Mouse (Mus musculus) erythroblast, adult 5-6 weeks (primary cell): Measurements from ENCODE around the gene Hoxa3. TPM values are rescaled to one million over a fixed set of nuclear protein-coding genes. Genes with fewer than 3 reads are reported as not detected.

Experiments used
- ATAC-seq: replicated peaks from 2 replicates; pipeline ENCODE4 v1.8.0; 2016; ENCODE audit warnings: moderate number of reproducible peaks, mild to moderate bottlenecking, moderate TSS enrichment, inconsistent platforms; ENCODE audit not compliant: poor library complexity, low FRiP score, severe bottlenecking
- total RNA-seq, 2 experiments: library from RNA; stranded (forward) in 1 of 2; stranded (reverse) in 1 of 2; fragments of 150-400 nt in 1 of 2; fragments of 200-764, 138-1000 nt in 1 of 2; gene quantifications; 2 replicates each; pipeline versions ENCODE4 v1.2.3 to v1.2.4; 2015 to 2017; ENCODE audit warnings: low replicate concordance in 2 of 2

Gene Hoxa3
- total RNA-seq, 2 experiments from 2014 or later: not detected

DNA sequence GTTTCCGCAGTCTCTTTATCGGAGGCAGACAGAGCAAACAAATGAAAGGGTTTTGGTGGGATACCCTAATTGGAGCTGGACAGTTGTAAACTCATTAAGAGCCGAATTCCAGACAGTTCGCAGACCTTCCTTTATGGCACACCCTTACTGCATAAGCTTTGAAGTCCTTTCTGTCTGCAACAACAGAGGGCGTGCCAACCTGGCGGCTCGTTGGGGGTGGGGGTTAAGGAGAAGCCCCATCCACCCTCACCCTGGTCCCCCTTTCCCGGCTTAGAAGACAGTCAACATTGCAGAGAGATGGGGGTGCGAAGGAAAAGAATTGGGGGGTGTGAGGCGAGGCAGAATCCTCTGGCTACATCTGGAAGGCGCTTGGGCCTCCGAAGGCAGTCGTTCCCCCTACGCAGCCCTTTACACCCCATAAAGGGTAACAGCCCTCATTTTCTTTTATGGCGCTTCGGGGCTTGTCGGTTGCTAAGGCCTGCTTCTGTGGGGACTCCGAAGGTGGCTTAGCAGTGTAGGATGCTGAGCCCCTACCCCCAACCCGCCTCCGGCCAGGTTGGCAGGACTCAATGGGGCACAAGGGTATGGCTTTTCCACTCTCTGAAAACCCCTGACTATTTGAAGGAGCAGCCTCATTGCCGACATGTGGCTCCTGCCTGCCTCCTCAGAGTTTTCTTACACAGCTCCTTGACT lies 9.0 kb upstream of the Hoxa3 start:
- no peak for ATAC-seq

DNA sequence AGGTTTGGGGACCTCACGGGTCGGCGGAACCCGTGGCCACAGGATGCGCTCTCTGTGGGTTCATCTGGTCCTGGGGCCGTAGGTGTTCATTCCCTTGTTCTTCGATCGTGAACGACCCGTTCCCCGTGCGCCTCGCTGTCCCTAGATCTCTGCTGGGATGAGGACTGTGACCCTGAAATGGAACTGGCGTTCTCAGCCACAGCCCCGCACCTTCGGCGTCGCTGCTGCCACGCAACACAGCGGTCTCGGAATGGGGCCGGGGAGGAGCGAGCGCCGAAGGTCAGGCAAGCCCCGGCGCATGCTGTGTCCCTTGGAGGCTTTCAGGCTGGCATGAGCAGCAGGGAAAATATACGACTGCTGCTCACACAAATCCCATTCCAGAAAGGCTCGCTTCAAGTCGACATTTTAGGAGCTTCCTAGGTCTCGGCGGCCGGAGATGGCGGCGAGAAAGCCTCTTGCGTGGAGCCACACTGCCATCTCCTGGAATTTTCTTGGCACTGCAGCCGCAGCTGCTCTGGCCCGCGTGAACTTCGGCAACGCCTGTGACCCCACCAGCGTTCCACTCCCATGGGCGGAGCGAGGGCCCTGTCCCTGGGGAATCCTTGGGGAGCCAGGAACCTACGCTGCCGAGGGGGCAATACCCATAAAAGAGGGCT lies 8.3 kb upstream of the Hoxa3 start, which contains the start of gene Hoxa7:
Gene Hoxa7 (minus strand): TSS at position 518 of the 656 bp plus-strand sequence.
- peak; percentile 81 for ATAC-seq

DNA sequence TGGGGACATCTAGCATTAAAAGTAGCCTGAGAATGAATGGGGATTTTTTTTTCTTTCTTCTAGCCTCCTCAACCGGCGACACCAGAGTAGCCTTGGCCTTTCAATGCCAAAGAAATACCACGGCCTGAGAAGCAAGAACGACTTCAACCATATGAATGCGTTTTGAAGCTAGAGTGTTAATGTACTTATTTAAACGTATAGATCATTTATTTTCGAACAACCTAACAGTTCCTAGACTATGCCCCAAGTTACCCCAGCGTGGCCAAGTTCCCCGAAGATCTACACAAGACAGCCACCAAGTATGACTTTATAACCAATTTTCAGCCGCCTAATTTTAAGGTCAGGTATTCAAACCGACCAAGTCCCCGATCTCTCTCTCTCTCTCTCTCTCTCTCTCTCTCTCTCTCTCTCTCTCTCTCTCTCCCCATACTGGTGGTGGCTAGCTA lies 7.8 kb upstream of the Hoxa3 start:
- ATAC-seq: no peak

DNA sequence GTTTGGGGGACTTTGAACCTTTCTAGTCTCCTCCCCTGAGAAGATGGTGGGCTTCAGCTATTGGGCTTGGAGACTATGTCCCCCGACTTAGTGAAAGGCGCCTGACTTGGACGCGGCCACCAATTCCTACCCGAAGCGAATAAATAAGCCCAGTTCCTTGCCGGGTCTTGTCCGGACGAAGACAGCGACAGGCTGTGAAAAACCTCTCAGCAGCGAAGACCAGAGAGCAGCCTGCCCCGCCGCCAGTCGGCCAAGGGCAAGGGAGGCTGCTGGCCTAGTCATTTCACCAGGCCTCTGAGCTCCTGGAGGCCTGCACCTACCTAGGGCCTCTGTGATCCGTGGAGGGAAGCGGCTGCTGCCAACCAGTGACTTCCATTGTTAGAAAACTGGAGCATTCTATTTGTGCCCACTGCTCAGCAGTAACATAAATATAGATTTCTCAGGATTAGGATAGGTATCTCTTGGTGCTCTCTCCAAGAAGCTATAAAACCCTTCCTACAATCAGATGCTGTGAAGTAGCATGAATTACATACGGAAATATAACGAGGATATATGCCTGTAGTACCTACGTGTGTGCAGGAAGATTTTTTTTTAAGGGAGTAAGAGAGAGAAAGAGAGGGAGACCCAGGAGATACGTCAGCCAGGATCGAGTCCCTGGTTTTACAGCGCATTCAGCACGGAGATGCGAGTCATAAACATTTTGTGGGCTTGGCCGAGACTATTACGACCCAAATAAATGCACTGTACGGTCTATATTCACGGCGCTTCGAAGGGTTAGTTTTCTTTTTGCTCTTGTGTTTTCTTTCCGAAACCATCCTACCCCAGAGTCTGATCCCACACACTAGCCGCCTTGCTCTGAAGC lies 7.1 kb upstream of the Hoxa3 start:
- ATAC-seq: no peak

DNA sequence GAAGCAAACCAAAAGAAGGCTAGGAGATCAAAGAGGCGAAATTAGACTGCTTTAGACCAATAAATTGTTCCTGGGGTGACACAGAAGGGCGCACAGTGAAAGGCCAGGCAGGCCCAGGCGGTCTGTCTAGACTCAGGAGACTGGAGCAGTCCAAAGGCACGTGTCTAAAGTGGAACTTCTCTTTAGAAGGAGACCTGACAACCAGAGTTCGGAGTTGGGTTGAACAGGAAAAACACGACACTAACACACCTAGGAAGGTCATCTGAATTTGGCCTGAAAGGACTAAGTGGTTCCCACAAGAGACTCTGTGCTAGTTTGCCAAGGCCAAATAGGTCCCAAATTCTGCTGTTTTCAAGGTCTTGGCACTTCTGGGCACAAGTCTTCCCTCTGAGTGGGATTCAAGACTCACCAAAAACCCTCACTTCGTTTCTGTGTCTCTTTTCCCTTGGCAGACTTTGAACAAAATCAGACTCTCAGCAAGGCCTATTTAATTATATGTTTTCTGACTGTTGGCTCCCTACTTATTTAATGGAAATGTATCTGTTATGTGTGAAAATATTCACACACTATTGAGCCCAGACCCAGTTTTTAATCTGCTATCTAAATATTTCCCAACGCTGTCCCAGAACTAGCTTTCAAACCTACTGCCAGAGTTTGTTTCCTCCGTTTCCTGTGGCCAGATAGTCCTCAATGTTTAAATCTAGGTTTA lies 6.3 kb upstream of the Hoxa3 start:
- no peak for ATAC-seq

DNA sequence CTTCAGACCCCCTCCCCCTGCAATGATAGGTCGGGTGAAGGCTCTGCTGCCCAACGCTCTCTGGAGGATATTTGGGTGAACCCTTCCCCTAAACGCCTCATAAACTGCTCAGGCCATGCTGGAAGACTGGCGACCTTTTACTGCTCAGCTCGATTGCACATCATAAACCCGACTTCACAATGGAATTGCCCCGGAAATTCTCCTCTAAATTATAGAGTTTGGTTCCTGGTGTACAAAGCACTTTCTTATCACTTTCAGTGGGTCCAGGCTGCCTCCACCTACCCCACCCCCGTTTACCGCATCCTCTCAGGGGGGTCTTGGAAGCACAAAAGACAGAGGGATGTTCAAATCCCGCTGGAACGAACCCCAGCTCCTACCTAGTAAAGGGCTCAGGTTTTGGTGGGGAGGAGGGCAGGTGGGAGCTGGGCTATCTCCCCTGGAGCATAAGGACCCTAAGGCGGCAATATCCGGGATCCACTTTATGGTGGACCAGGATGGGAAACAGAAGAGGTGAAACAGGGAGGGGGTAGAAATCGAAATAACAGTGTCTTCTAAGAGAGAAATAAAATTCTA lies 5.6 kb upstream of the Hoxa3 start:
- ATAC-seq: no peak

DNA sequence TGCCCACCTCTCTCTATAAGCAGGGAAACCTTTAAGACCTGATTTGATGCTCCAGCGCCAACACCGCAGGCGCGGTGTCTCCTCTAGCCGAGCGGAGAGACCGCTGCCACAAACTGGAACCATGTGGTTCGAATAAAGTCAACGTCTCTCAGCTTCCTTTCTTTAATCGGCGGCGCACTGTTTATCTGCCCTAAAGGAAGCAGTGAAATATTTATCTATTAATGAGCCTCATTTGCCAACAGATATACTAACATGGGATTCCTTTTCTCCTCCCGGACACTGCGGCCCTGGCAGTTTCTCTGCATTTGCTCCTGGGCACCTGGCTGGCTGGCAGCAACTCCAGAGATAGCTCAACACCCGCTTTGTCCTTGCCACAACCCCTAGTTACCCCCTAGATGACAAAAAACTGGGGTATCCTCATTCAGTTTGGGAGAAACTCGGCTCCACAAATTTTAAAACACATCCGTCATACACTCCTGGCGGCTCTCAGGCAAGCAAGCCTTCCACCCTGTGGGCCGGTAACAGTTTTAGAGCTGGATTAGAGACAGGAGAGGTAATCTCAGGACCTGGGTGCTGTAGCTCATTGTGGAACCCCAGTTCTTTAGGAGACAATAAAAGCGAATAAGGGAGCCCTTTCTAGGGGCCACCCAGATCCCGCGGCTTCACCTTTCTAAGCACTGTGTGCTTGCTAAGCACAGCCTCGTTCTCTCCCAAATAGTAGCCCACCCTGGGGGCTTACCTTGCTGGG lies 4.9 kb upstream of the Hoxa3 start:
- no peak for ATAC-seq

DNA sequence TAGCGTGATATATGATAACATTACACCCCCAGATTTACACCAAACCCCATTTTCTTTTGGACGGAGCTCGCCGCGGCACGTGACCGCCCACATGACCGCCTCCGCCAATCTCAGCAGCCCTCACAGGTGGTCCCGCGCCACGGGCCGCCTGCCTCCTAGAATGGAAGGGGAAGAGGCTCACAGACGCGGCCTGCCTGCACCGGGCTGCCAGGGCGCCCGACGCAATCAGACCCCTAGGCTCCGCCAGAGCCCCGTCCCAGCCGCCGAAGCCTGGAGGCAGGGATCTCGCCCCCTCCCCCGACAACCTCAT lies 4.3 kb upstream of the Hoxa3 start:
- ATAC-seq: no peak

DNA sequence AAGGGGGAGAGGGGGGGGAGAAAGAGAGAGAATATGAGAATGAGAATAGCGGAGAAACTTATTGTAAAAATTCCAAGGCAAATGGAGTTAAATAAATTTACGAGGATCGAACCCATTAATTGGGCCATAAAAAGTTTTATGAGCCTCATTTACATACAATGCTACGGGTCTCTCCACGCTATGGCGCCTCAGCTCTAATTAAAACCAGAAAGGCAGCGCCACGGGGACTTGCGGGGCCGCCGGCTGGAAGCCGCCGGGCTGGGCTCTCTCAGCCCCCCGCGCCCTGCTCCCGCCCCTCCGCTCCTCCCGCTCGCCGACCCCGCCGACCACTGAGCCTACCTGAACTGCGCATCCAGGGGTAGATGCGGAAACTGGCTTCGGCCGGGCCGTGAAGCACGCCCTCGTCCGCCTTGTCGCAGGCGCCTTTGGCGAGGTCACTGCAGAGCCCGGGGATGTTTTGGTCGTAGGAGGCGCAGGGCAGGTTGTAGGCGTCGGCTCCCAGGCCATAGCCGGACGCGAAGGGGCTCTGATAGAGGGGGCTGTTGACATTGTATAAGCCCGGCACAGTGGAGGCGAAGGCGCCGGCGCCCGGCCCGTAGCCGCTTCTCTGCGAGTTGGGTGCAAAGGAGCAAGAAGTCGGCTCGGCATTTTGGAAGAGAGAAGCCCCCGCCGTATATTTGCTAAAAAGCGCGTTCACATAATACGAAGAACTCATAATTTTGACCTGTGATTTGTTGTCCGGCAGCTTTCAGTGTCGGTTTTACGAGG lies 3.7 kb upstream of the Hoxa3 start:
- ATAC-seq: no peak

DNA sequence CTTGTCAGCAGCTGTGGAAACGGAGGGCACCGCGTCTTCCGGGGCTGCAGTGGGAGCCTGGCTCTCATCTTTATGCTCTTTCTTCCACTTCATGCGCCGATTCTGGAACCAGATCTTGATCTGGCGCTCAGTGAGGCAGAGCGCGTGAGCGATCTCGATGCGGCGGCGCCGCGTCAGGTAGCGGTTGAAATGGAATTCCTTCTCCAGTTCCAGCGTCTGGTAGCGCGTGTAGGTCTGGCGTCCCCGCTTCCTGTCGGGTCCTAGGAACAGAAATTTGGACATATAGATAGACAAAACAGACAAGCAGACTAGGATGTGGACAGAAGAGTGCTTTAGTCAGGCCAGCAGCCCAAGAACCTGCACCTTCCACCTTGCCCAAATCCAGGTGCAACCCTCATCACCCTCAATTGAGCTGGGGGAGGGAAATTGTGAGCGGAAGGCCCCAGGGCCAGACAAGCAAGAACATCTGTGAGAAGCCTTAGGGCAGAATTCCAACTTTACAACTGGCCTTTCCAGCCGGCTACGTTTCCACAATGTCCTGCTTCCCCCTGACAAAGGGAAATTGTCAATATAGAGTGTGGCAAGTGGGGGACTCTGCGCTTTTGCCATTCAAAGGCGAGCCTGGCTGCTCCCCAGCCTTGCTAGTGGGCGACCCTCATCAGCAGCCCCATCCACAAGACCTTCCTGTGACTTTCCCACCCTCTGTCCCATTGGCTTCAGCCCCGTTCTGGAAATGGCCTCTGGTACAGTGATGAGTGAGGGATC lies 2.8 kb upstream of the Hoxa3 start:
- no peak for ATAC-seq

DNA sequence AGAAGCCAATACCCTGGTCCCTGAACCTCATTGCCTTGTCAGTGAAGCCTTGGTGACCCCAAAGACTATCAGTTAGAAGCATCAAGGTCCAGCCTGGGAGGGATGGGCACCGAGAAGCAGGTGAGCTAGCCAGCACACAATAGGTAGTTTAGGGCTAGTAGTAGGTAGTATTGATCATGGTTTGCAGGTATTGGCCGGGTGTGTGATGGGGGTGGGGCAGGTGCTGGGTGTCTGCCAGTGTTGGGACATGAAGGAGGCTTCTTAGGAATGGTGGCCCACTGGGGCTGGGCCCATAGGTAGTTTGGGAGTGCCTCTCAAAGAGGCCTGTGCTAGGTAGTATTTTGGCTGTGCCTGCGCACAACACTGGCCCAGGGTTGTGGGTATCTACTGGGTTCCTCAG lies 1.9 kb upstream of the Hoxa3 start:
- ATAC-seq: no peak

DNA sequence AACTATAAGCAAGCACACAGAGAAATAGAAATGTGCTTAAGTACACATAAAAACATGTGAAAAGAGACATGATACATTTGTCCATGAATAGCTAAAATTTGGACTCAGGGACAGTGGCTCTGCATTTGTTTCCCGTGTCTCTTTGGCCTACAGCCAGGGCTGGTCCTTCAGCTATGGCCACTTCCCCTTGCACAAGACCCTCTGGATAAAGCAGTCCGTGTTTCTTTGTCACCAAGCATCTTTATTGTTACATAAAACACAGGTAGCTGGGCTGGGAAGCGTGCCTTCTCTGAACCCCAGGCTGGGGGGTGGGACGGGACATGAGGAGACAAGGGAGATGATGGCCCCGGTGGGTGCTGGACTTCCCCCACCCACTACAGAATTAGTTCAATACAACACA lies 1.1 kb upstream of the Hoxa3 start:
- no peak for ATAC-seq

DNA sequence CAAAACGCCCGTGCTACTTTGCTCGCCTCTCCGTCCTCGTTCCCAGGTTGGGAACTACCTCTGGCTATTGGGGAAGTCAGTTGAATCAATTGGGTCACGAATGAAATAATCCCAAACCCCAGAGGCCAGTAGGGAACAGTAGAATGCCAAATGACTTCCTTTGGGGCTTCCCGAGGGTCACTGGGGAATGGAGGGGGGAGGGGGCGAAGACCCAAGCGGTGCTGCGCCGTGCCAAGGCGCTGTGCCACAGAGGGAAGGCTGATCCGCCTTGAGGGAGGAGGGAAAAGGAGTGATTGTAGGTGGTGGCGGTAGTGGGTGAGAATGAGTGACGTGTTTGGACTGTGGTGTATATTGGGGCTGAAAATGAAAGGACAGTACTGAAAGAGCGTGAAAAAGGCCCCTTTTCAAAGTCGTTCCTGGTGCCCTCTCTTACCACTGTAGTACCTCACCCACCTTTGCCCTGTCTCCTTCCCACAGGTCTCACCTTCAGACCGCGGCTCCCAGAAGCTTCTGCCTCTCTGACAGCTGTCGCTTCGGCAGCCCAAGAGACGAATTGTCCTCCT lies 499 bp downstream of the Hoxa3 start:
- no peak for ATAC-seq

DNA sequence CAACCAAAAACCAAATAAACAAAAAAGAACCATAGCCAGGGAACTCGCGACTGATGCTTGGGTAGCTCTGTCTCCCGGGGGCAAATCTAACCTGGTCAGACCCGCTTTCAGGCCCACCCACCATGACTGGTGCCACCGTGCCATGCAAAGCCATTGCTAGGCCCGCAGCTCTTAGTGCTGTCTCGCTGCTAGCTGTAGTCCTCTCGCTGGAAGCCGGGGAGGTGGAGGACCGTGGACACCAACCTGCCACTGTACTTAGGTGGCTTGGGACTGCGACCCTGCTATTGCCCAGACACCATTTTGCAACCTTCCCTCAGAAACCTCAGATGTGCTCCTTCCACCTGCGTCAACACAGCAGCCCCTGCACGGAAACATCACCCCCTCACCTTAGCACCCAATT lies 1.2 kb downstream of the Hoxa3 start:
- no peak for ATAC-seq

DNA sequence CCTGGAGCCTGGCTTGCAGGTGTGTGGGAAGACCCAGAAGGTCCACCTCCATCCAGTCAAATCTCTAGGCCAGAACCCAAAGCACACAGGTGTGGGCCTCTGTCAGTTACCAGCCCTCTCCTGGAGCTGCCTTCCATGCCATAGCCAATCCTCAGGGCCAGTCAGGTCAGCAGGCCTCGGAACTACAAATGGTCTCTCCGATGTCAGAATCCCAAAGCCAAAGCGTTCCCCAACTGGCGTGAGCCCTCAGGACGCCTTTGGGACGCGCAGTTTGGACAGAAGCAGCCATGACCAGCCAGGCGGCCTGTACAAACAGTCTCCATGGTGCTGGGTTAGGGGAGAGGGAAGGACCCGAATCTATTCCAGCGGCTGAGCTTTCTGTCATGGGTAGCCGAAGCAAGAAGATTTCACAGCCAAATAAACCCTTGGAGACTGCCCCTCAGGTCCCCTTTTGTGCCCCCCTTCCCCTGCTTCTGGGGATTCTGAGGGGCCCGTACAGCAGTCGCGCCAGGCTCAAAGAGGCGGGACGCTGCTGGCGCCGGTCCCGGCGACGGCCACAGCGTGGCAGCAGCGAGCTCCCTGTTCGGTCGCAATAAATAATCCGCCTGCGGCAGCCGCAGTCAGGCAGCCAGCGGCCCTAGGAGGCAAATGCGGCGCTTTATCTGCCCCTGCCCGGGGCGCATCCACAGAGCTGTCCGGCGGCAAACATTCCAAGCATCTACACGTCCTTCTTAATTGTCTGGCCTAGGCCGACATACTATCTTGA lies 1.8 kb downstream of the Hoxa3 start:
- no peak for ATAC-seq

DNA sequence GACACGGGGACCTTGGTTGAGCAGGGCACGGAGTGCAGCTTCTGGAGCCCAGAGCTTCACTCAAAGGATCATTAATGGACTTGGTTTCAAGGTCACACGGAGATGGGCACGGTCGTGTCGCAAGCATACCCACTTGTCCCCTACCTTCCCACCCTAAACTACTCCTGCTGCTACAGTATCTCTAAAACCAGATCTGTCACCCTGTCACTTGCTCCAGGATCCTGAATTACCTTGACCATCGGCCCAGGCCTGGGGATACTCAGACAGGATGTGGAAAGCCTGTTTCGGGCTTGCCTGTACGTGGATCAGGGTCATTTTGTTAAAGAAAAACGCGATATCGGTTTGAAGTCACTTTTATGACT lies 3.5 kb downstream of the Hoxa3 start:
- no peak for ATAC-seq
